Mouse (Mus musculus): ENCODE data around the gene Slc20a1. TPM values are rescaled to one million over a fixed set of nuclear protein-coding genes. Genes with fewer than 3 reads are reported as not detected.

Gene Slc20a1
- total RNA-seq, 2 experiments from 2014 or later: 174 to 176 TPM

GRCm38 (mm10) chr2:129247707-129248121 is 49.1 kb downstream of the Slc20a1 start:
- no peak for DNase-seq (ENCODE audit: low spot score in 2 of 2)

- no peak for DNase-seq (ENCODE audit: low spot score in 2 of 2)
Observed at GRCm38 (mm10) chr2:129249321-129249720, 50.8 kb downstream of the Slc20a1 start.

- no peak for DNase-seq (ENCODE audit: low spot score in 2 of 2)
Observed at GRCm38 (mm10) chr2:129252836-129253630, 54.5 kb downstream of the Slc20a1 start.

- no peak for DNase-seq (ENCODE audit: low spot score in 2 of 2)
Observed at GRCm38 (mm10) chr2:129253631-129253970, 55.0 kb downstream of the Slc20a1 start.

GRCm38 (mm10) chr2:129254076-129254475 is 55.5 kb downstream of the Slc20a1 start:
- no peak for DNase-seq (ENCODE audit: low spot score in 2 of 2)

GRCm38 (mm10) chr2:129256006-129256405 is 57.4 kb downstream of the Slc20a1 start:
- no peak for DNase-seq (ENCODE audit: low spot score in 2 of 2)

GRCm38 (mm10) chr2:129258056-129258455 is 59.5 kb downstream of the Slc20a1 start:
- DNase-seq (ENCODE audit: low spot score in 2 of 2): no peak

GRCm38 (mm10) chr2:129258475-129259211 is 60.1 kb downstream of the Slc20a1 start:
- DNase-seq (ENCODE audit: low spot score in 2 of 2): peak; percentile 70 to 80

- no peak for DNase-seq (ENCODE audit: low spot score in 2 of 2)
Observed at GRCm38 (mm10) chr2:129260646-129261045, 62.1 kb downstream of the Slc20a1 start.

Other genes with a start within 250 kb of the Slc20a1 start
- gene Zc3h6, start 231.4 kb upstream of the Slc20a1 start, total RNA-seq (2021): 10 to 100 TPM; 12.4 to 16.4 TPM
- gene Gm10762, start 231.0 kb upstream of the Slc20a1 start, total RNA-seq (2021): 1 to 10 TPM; 3.4 TPM
- gene Vinac1, start 150.6 kb upstream of the Slc20a1 start, total RNA-seq (2021): under 1 TPM; 0.14 to 0.21 TPM
- gene Ttl, start 132.8 kb upstream of the Slc20a1 start, total RNA-seq (2021): 10 to 100 TPM; 63.4 to 67.0 TPM
- 10 to 100 TPM; 20.5 to 22.6 TPM for gene Polr1b, start 97.8 kb upstream of the Slc20a1 start, total RNA-seq (2021)
- 10 to 100 TPM; 10.7 to 11.0 TPM for gene Chchd5, start 69.1 kb upstream of the Slc20a1 start, total RNA-seq (2021)
- under 1 TPM; 0.30 to 0.37 TPM for gene Ckap2l, start 98.4 kb downstream of the Slc20a1 start, total RNA-seq (2021)
- gene Il1a, start 111.2 kb downstream of the Slc20a1 start, total RNA-seq (2021): under 1 TPM; 0.73 to 0.77 TPM
- gene Il1b, start 172.4 kb downstream of the Slc20a1 start, total RNA-seq (2021): under 1 TPM in 1 of 2 experiments, not detected in 1; 0.33 TPM

Measured in left cerebral cortex, adult 18-20 months (tissue).